Mouse (Mus musculus): ENCODE data around the gene Rab10. TPM values are rescaled to one million over a fixed set of nuclear protein-coding genes. Genes with fewer than 3 reads are reported as not detected.

The Rab10 gene
- total RNA-seq (2015): 68.7 and 74.6 TPM in 2 replicates
- total RNA-seq (2017): 94.9 and 96.9 TPM in 2 replicates

DNA sequence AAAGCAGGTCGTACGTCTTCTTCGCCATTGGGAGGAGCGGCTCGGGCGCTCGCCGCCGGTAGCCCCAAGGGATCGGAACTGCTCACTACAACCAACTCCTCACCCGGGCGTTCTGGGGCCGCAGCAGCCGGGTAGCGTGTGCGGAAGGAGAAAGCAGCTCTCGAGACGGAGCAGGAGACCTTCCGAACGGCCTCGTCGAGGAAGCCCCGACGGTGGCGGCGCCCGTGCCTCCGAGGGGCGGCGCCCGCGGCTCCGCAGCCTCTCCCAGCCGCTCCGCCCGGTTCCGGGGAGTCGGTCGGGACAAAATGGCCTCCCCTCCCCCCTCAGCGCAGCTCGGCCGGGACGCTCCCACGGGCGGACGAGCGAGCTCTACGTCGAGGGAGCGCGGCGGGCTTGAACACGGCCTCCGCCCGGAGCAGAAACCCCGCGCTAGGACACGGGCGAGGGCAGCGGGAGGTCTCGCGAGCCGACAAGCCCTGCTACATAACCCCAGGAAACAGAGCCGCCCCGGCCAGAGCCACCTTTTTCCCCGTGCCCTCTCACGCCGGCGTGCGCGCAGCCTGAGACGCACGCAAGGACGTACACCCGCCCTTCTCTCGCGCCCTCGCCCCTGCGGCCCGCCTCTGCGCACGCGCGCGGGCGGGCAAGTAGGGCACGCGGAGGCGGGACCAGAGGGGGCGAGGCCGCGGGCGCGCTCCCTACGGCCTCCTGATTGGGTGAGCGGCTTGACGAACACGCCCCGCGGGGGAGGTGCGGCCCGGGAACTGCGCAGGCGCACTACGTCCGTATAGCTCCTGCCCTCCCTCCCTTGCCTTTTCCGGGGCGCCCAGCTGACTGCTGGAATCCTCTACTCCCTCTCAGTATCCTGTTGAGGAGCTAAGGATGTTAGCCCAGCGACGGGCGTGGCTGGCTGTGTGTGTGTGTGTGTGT lies at the start of gene Rab10:
TSS of gene Rab10 (minus strand) at position 579 of the 930 bp plus-strand sequence.
- ATAC-seq (ENCODE audit: poor library complexity, severe bottlenecking): peak; percentile 89

DNA sequence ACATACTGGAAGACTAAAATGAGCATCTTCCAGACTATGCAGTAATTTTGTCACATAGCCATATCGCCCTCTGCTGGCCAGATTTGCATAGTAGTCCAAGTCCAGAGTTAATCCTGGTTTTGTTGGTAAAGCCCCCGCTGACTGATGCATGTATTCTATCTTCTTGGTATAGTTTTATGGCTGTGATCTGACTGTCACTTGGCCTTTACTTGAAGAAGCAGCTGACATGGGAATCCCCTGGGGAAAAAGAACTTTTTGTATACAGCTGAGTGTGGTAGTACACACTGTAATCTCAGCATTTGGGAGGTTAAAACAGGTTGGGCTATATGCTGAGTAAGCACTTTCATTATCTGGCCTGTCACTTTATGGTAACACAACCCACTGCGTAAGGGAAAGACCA lies 49.5 kb upstream of the Rab10 start:
- peak; percentile 57 for ATAC-seq (ENCODE audit: poor library complexity, severe bottlenecking)

DNA sequence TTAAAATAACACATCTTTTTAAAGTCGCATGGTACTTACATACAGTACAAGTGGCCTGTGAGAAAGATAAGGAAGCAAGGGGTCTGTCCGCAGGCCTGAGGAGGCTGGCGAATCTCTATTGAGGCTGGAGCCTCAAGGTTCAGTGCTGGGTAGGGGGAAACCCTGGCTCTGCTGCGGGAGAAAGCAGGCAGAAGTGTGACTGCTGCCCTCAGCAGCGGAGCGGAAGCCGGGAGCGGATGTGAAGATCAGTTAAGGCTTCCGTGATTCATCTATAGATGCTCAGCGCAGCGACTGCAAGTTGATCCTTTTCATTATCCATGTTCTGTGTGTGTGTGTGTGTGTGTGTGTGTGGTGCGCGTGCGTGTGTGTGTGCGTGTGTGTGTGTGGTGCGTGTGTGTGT lies 47.1 kb upstream of the Rab10 start:
- ATAC-seq (ENCODE audit: poor library complexity, severe bottlenecking): peak; percentile 55

DNA sequence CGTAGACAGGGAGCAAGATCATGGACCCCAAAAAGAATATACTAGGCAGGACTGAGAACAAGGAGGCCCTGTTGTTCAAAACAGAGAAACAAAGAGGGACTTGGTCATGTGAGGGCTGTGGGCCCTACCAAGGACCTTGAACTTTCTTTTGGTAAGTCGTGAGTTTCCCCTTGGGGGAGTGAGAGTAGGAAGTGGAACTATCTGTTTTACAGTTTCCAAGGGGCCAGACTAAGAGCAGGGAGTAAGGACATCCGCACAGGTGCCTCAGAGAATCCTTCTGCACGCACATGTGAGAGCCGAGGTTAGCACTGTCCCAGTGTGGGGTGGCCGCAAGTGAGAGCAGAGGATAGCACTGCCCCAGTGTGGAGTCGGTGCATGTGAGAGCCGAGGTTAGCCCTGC lies 45.3 kb upstream of the Rab10 start:
- no peak for ATAC-seq (ENCODE audit: poor library complexity, severe bottlenecking)

DNA sequence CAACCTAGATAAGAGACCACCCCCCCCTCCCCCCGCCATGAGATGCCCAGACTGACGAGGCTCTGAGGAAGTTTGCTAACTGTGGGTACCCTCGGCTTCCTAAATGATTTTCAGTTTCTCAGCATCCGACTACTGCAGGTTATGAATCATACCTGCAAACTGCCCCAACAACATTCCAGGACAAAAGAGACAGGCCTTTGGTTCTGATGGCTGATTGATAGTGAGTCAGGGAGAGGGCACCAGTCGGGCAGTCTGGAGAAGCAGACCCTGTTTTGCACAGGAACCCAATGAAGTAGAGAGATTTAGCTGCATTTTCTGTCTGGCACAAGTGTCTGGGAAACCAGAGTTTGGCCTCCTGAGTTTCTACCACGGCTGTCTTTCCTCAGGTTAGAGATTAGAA lies 42.4 kb upstream of the Rab10 start:
- no peak for ATAC-seq (ENCODE audit: poor library complexity, severe bottlenecking)

DNA sequence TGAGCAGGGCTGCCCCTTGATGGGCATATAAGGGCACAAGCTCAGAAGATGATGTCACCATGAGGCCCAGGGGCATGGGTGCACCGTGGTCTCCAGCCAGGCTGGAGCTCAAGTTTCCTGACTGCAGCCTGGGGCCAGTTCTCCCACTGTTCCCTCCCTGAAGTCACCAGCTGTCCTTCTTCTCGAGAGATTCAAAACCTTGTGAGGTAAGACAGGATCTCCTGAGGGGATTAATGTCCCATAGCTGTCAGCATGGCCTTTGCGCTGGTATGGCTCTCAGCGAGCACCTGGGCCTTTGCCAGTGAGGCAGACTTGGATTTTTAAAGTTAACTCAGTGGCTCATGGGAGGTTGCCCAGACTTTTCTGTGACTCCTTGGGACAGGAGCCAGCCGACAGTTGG lies 40.4 kb upstream of the Rab10 start:
- no peak for ATAC-seq (ENCODE audit: poor library complexity, severe bottlenecking)

DNA sequence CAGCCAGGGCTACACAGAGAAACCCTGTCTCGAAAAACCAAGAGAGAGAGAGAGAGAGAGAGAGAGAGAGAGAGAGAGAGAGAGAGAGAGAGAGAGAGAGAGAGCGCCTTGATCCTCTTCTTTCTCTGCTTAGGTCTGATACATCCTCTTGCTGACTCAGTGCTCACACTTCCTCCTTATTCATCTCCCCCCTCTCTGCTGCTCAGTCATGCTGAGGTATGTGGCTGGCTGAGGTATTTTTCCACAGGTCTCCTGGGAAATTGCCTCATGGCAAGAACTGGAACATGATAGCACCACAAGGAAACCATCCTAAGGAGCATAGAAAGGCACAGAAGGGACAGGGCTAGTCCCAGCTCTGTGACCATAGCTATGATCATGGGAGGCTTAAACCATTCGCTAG lies 39.6 kb upstream of the Rab10 start:
- peak; percentile 80 for ATAC-seq (ENCODE audit: poor library complexity, severe bottlenecking)

DNA sequence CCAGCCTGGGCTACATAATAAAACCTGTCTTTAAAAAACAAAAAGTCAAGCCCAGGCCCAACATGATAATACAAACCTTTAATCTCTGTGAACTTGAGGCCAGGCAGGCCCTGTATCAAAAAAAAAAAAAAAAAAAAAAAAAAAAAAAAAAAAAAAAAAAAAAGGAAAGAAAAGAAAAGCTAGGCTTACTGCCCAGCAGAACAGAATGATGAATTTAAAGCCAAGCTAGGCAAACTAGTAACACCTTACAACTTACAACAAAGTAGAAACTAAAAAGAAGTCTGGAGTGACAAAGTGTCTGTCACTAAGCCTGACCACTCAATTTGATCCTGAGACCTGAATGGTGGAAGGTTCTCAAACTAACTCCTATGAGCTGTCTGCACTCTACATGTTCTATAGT lies 37.9 kb upstream of the Rab10 start:
- ATAC-seq (ENCODE audit: poor library complexity, severe bottlenecking): no peak

DNA sequence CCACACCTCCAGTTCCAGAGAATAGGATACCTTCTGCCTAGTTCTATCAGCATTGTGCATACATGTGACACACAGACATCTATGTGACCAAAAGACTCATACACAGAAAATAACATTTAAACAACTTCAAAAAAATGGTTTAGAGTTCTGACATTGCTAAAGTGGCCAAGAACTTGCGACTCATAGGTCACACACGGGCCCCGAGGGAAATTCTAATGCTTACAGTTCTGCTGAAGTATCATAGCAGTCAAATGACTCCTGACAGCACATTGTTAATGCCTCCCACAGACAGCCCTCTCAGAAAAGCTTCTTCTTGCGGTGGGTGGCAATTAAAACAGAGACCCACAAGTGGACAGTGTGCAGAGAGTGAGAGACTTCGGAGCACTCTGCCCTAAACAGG lies 35.3 kb upstream of the Rab10 start:
- no peak for ATAC-seq (ENCODE audit: poor library complexity, severe bottlenecking)

DNA sequence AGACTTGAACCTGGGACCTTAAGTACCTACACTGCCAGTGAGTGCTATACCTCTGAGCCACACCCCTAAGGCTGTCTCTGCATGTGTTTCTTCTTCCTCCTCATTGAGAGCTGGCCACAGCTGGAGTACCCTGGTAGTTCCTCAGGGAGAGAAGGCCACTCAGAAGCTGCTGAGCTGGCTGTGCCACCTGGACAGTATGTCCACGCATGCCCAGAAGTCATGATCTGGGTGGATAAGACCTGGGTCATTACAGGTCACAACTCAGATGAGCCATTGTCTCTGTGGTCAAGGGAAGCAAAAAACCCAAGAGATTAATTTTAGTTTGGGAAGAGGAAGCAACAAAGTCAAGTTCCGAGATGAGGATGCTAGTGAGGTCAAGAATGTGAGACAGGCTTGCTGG lies 34.4 kb upstream of the Rab10 start:
- ATAC-seq (ENCODE audit: poor library complexity, severe bottlenecking): no peak

DNA sequence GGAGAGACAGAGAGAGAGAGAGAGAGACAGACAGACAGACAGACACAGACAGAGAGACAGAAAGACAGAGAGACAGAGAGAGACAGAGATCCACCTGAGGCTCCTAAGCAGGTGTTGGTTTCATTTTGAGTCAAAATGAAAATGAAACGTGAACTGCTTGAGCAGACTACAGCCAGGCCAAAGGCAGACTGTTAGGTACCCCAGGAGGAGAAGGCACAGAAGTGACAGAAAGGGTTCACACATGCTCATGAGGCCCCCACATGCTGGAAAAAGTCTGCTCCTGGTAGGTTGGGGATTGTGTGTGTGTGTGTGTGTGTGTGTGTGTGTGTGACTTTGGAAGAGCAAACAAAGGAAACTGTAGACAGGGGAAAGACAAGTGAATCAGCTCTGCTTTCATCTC lies 29.2 kb upstream of the Rab10 start:
- ATAC-seq (ENCODE audit: poor library complexity, severe bottlenecking): no peak

DNA sequence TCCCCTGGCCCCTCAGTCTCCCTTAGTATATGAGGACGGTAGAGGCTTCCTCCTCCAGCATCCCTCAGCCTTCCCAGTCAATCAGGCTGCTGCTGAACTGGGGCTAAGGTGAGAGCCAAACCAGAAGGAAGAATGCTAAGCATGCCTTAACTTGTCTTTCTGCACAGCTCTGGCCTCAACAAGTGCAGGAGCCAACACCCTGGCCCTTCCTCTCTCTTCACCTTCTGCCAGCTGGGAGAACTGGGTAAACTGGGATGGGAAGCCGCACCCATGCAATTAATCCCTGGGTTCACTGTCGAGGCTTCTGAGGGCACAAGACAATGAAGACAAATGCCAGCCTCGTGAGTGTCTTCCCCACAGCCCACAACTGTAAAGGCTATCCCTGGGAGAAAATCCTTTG lies 19.9 kb upstream of the Rab10 start:
- no peak for ATAC-seq (ENCODE audit: poor library complexity, severe bottlenecking)

DNA sequence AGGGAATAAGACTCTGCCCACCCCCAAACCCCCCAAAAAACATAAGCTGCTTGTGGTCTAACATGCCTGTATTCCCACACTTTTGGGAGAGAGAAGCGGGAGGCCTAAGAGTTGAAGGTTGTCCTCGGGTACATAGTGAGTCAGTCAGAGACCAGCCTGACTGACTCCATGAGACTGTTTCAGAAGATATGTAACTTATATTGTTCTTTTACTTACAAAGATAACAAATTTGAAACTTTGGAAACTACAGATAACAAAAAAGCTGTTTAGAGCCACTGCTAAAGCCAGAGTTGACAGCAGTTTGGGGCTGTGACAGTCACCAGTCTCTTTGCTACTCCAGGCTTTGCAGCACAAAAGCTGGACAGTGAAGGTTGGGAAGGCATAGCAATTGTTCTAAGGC lies 15.5 kb upstream of the Rab10 start:
- no peak for ATAC-seq (ENCODE audit: poor library complexity, severe bottlenecking)

DNA sequence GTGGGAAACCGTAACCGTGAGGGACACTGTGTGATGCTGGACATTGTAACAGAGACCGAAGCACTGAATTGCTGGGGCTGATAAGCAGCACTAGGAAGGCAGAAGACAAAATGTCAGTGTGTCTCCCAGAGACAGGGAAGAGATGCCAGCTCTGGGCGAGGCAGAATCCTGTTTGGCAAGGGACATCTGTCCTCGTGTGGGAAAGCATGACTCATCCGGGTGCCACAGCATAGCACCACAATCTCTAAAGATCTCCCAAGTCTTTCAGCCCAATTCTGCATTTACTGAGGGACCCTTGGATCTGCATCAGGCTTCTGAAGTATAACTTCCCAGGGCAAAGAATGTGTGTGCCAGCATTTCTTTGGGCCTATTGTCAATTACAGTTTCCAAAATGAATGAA lies 13.5 kb upstream of the Rab10 start:
- no peak for ATAC-seq (ENCODE audit: poor library complexity, severe bottlenecking)

DNA sequence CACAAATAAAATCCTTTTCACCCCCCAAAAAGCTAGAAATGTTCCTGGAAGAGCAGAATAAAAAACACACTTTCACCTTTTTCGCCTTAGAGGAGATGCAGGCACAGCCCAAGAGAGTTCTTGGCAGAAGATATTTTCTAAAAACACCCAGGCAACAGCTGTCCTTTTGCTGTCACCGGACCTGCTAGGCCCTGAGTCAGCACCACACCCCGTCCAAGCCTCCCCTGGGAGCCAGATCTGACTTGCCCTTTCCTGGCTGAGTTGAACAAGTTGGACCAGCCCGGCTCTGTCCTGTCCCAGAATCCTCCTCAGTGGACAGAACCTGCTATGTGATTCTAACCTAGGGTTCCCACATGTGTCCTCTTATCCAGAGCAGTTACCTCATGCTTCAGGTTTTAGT lies 9.6 kb upstream of the Rab10 start:
- no peak for ATAC-seq (ENCODE audit: poor library complexity, severe bottlenecking)

DNA sequence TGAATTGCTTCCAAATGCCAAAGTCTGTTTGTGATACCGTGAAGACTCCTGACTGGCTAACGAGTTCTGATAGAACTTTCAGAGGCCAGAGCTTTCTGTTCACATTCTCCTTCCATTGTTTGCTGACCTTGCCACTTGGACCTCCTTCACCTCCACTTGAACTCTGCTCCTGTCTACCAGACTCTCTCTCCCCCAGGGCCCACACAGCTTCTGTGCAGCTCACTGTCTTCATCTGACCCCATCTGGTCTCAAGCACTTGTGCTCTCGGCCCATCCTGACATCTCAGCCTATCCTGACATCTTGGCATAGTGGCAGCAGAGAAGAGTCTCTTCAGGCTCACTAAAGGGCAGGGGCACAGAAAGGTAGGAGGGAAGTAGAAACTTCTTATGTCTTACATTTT lies 7.2 kb upstream of the Rab10 start:
- no peak for ATAC-seq (ENCODE audit: poor library complexity, severe bottlenecking)

DNA sequence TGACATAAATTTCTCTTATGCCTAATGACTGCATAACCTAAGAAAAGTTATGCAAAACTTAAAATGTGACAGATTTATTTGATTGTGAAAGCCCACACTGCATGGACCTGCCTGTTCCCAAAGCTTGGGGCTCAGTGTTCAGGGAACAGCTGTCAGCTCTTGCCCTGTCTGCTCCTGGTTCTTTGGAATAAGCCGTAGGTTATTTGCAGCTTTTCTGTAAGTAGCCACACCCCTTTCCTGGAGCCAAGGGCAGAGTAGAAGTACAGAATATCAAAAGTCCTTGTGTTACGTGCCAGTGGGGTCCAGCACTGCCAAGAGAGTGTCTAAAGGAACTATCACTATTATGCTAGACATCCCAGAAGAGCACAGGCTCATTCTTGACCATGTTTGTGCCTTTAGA lies 6.3 kb upstream of the Rab10 start:
- no peak for ATAC-seq (ENCODE audit: poor library complexity, severe bottlenecking)

DNA sequence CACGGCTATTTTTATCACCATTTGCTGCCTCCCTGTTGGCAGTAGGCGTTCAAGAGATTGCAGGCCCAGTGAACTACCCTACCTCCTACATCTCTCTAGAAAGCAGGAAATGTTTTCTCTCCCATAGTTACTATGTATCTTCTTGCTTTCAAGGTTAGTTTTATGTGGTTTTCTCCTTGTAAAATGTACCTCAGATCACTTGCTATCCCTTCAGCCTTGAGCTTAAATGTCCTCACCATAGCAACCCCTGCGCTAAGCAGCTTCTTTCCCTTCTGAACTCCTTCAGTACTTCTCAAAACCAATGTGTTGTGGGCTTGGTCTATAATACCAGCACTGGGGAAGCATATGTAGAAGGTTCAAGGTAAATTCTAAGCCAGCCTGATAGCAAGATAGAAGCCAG lies 3.1 kb upstream of the Rab10 start:
- no peak for ATAC-seq (ENCODE audit: poor library complexity, severe bottlenecking)

DNA sequence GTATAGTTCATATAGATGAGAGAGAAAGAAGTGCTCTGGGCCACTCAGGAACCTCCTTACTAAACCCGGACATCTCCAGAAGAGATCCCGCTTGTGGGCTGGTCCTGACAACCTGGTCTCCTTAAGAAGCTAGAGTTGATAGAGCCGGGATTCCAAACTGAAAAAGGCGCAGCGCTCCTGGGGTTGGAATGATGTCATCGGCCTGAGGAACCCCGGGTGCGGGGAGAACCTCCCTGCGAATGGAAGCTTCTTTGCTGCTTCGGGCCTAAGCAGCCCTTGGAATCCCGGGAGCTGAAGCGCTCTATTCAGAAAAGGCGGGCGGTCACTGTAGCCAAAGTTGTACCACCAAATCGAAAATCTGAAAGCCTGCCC lies 538 bp upstream of the Rab10 start:
- ATAC-seq (ENCODE audit: poor library complexity, severe bottlenecking): no peak; the same call in 1 of the 2 replicates

DNA sequence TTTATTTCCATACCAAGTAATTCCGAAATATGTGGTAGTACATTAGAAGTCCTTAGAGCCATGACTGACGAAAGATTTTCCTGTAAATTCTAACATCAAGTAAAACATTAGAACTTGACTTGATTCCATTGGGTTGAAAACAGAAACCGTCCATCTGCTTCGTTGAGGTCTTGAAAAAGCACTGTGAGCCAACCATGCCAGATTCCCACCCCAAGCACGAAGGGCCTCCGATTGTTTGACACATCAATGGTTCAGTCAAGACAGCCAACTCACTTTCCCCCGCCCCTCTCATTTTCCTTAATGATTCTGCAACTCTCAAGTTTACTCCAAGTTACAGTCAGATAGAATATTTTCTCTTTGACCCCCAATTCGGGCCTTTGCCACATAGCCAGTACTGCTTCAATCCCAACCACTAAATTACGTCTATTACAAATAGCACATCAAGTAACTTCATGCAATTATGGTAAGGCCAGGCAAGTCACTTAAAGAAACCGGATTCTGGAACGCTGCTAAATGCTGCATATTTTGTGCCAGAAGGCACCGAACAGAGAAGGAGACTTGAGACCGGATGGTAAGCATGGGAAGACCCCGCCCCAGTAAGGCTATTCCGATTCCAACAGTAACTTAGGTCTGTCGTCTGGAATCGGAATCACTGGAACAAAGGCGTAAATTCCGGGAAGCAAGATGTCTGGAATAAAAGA lies 1.1 kb downstream of the Rab10 start:
- ATAC-seq (ENCODE audit: poor library complexity, severe bottlenecking): no peak

DNA sequence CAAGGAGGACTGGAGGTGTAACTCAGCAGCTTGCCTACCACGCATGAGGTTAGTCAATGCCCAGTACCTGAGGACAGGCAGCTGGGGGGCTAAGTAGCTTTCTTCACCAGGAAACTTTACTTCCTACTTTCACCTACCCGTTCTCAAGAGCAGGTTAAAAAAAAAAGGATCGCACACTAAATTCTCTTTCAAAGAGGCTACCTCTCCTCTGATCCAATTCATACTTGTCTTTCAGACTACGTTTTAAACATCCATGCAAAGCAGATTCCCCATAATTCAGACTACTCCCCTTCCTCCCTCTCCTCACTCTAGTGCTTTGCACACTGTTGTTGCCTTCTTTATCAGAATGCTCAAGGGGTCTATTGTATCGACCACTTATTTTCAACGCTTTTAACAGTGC lies 2.2 kb downstream of the Rab10 start:
- no peak for ATAC-seq (ENCODE audit: poor library complexity, severe bottlenecking)

DNA sequence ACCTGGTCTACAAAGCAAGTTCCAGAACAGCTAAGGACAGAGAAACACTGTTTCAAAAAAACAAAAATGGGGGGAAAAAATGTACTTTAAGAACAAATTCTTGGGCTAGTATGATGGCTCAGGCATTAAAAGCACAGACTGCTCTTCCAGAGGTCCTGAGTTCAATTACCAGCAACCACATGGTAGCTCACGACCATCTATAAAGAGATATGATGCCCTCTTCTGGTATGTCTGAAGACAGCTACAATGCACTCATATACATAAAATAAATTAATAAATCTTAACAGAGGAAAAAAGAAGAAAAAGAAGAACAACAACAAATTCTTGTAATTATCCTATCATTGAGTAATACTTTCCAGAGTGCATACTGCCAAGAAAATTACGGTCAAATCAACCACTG lies 4.5 kb downstream of the Rab10 start:
- ATAC-seq (ENCODE audit: poor library complexity, severe bottlenecking): no peak
